Mouse (Mus musculus) erythroblast, embryonic 14.5 days (primary cell): Measurements from ENCODE around the gene Slc24a3. TPM values are rescaled to one million over a fixed set of nuclear protein-coding genes. Genes with fewer than 3 reads are reported as not detected.

Experiments used
- H3K27me3 ChIP-seq: 2 replicates; pipeline ENCODE4 v1.6.1; 2012; ENCODE audit warnings: inconsistent platforms; ENCODE audit not compliant: control insufficient read depth
- H3K36me3 ChIP-seq: 2 replicates; pipeline ENCODE4 v1.6.1; 2012; ENCODE audit warnings: mild to moderate bottlenecking, inconsistent platforms; ENCODE audit not compliant: control insufficient read depth
- H3K4me1 ChIP-seq: 2 replicates; pipeline ENCODE4 v1.6.1; 2012; ENCODE audit warnings: inconsistent platforms; ENCODE audit not compliant: control insufficient read depth
- H3K4me3 ChIP-seq: replicated peaks from 2 replicates; pipeline ENCODE3; 2012; ENCODE audit warnings: moderate library complexity, mild to moderate bottlenecking, inconsistent platforms
- H3K9me3 ChIP-seq: 2 replicates; pipeline ENCODE4 v1.6.1; 2012; ENCODE audit warnings: low read length, inconsistent platforms, mixed read lengths; ENCODE audit not compliant: control insufficient read depth
- GATA1 ChIP-seq: IDR thresholded peaks from 2 replicates; pipeline ENCODE4 v1.6.1; 2012; ENCODE audit warnings: low read length, inconsistent platforms, mixed read lengths
- TAL1 ChIP-seq: IDR thresholded peaks from 3 replicates; pipeline ENCODE4 v1.6.1; 2012; ENCODE audit warnings: low read length, inconsistent platforms, mixed read lengths
- polyA plus RNA-seq: library from polyadenylated mRNA; stranded (reverse); fragments of >175 nt; gene quantifications from 2 replicates; pipeline ENCODE4 v1.2.3, GENCODE M21; 2012

The Slc24a3 gene
- polyA plus RNA-seq, 1 experiment = 0.02 TPM

- Histone ChIP-seq H3K27me3 (no peaks in the 10 kb centered on the region), H3K4me1 (no peaks in the 10 kb centered on the region)
- TF ChIP-seq TAL1 (no peak), GATA1 (no peak)
Observed at GRCm38 (mm10) chr2:145664311-145664710, 496.8 kb downstream of the Slc24a3 start.

GRCm38 (mm10) chr2:145668135-145668534 lies 500.6 kb downstream of the Slc24a3 start:
- TF ChIP-seq TAL1 (no peak), GATA1 (no peak)
- Histone ChIP-seq H3K36me3 (no peaks in the 10 kb centered on the region), H3K27me3 (no peaks in the 10 kb centered on the region), H3K4me3 (no peak overlapping the region), H3K4me1 (no peaks in the 10 kb centered on the region), H3K9me3 (no peaks in the 10 kb centered on the region)

More at GRCm38 (mm10) chr2:145664311-145664710, 496.8 kb downstream of the Slc24a3 start:
- no peaks in the 10 kb centered on the region for H3K9me3 ChIP-seq
- no peak overlapping the region for H3K4me3 ChIP-seq
- no peaks in the 10 kb centered on the region for H3K36me3 ChIP-seq

- H3K36me3 ChIP-seq = no peaks in the 10 kb centered on the region
- TF ChIP-seq TAL1 = no peak
- TF ChIP-seq GATA1 = no peak
- H3K9me3 ChIP-seq = no peaks in the 10 kb centered on the region
- H3K4me3 ChIP-seq = no peak overlapping the region
- H3K27me3 ChIP-seq = peaks cover 9% of the 10 kb centered on the region
- H3K4me1 ChIP-seq = peaks cover 2% of the 10 kb centered on the region
Observed at GRCm38 (mm10) chr2:145670131-145670530, 502.6 kb downstream of the Slc24a3 start.

GRCm38 (mm10) chr2:145674496-145675141 lies 507.1 kb downstream of the Slc24a3 start:
- peak overlapping the region; percentile 56 for H3K4me3 ChIP-seq
- peaks cover 20% of the 10 kb centered on the region for H3K27me3 ChIP-seq
- peaks cover 3% of the 10 kb centered on the region; the same call in 1 of the 2 replicates for H3K9me3 ChIP-seq
- TF ChIP-seq GATA1 = no peak
- no peak for TF ChIP-seq TAL1
- H3K4me1 ChIP-seq = peaks cover 10% of the 10 kb centered on the region
- H3K36me3 ChIP-seq = no peaks in the 10 kb centered on the region

- TF ChIP-seq GATA1 = no peak
- no peak for TF ChIP-seq TAL1
- Histone ChIP-seq H3K9me3 (peaks cover 3% of the 10 kb centered on the region; the same call in 1 of the 2 replicates), H3K36me3 (no peaks in the 10 kb centered on the region), H3K27me3 (peaks cover 20% of the 10 kb centered on the region), H3K4me1 (peaks cover 10% of the 10 kb centered on the region), H3K4me3 (peak within 1 kb of the TSS; percentile 56)
Observed at GRCm38 (mm10) chr2:145675142-145675755, 507.7 kb downstream of the Slc24a3 start, which contains the start of gene Rin2. Gene Rin2 (plus strand): TSS chr2:145675215.

GRCm38 (mm10) chr2:145675756-145676543 lies 508.4 kb downstream of the Slc24a3 start:
- TF ChIP-seq GATA1 = no peak
- TF ChIP-seq TAL1 = no peak
- Histone ChIP-seq H3K4me3 (peak overlapping the region; percentile 56), H3K27me3 (peaks cover 20% of the 10 kb centered on the region), H3K4me1 (peaks cover 10% of the 10 kb centered on the region), H3K9me3 (peaks cover 3% of the 10 kb centered on the region; the same call in 1 of the 2 replicates), H3K36me3 (no peaks in the 10 kb centered on the region)

- TF ChIP-seq GATA1 (no peak), TAL1 (no peak)
Observed at GRCm38 (mm10) chr2:145676544-145676925, 509.0 kb downstream of the Slc24a3 start.

GRCm38 (mm10) chr2:145676936-145677335 lies 509.4 kb downstream of the Slc24a3 start:
- Histone ChIP-seq H3K36me3 (no peaks in the 10 kb centered on the region), H3K27me3 (peaks cover 20% of the 10 kb centered on the region), H3K4me1 (peaks cover 10% of the 10 kb centered on the region), H3K9me3 (peaks cover 3% of the 10 kb centered on the region; the same call in 1 of the 2 replicates), H3K4me3 (no peak overlapping the region)
- TF ChIP-seq TAL1 (no peak), GATA1 (no peak)

More at GRCm38 (mm10) chr2:145676544-145676925, 509.0 kb downstream of the Slc24a3 start:
- no peak overlapping the region for H3K4me3 ChIP-seq
- no peaks in the 10 kb centered on the region for H3K36me3 ChIP-seq
- H3K4me1 ChIP-seq = peaks cover 10% of the 10 kb centered on the region
- H3K9me3 ChIP-seq = peaks cover 3% of the 10 kb centered on the region; the same call in 1 of the 2 replicates
- peaks cover 20% of the 10 kb centered on the region for H3K27me3 ChIP-seq

GRCm38 (mm10) chr2:145680141-145680540 lies 512.6 kb downstream of the Slc24a3 start:
- TF ChIP-seq TAL1 (no peak), GATA1 (no peak)

More at GRCm38 (mm10) chr2:145680141-145680540, 512.6 kb downstream of the Slc24a3 start:
- peaks cover 11% of the 10 kb centered on the region for H3K27me3 ChIP-seq
- H3K4me1 ChIP-seq = peaks cover 8% of the 10 kb centered on the region
- no peak overlapping the region for H3K4me3 ChIP-seq
- H3K36me3 ChIP-seq = no peaks in the 10 kb centered on the region
- H3K9me3 ChIP-seq = peaks cover 3% of the 10 kb centered on the region; the same call in 1 of the 2 replicates
